Mouse (Mus musculus) small intestine, adult 2 months (tissue): ENCODE data around the gene Anks4b. TPM values are rescaled to one million over a fixed set of nuclear protein-coding genes. Genes with fewer than 3 reads are reported as not detected.

Experiments
- H3K27ac ChIP-seq: fragments of 200-500 bp; 2 replicates; pipeline ENCODE4 v1.5.1; 2012; ENCODE audit warnings: low read depth, low read length, control low read depth, inconsistent platforms; ENCODE audit not compliant: insufficient read depth
- H3K27me3 ChIP-seq: fragments of 200-500 bp; 2 replicates; pipeline ENCODE4 v1.6.1; 2012; ENCODE audit warnings: mild to moderate bottlenecking, moderate library complexity, low read length, inconsistent platforms; ENCODE audit not compliant: control insufficient read depth, insufficient read depth
- H3K36me3 ChIP-seq: fragments of 200-500 bp; 2 replicates; pipeline ENCODE4 v1.6.1; 2012; ENCODE audit warnings: mild to moderate bottlenecking, low read length, control low read depth, inconsistent platforms; ENCODE audit not compliant: control insufficient read depth, insufficient read depth
- H3K4me1 ChIP-seq: fragments of 200-500 bp; 2 replicates; pipeline ENCODE4 v1.6.1; 2012; ENCODE audit warnings: low read length, inconsistent platforms, mixed read lengths; ENCODE audit not compliant: control insufficient read depth, insufficient read depth, insufficient read length
- H3K4me3 ChIP-seq: fragments of 200-500 bp; 2 replicates; pipeline ENCODE4 v1.5.1; 2012; ENCODE audit warnings: low read depth, mild to moderate bottlenecking, control low read depth, inconsistent platforms, low read length, moderate library complexity
- CTCF ChIP-seq: fragments of 200-500 bp; IDR thresholded peaks from 2 replicates; pipeline ENCODE4 v1.5.1; 2012; ENCODE audit warnings: low read depth, mild to moderate bottlenecking, control low read depth, inconsistent platforms, low read length, moderate library complexity, mixed read lengths; ENCODE audit not compliant: insufficient replicate concordance, insufficient read length; ENCODE audit errors: extremely low read depth
- POLR2A ChIP-seq: fragments of 200-500 bp; IDR thresholded peaks from 2 replicates; pipeline ENCODE4 v1.6.1; 2012; ENCODE audit warnings: low read depth, mild to moderate bottlenecking, control low read depth, inconsistent platforms, low read length, moderate library complexity
- WGBS: fragments of 180-500 bp; shearing (Covaris S2); methylation state at CpG from one replicate; pipeline ENCODE4 v1.1.7; 2018; 5-methylcytosine and 5-hydroxymethylcytosine counted together
- polyA plus RNA-seq: library from polyadenylated mRNA; depleted of rRNA; stranded (reverse); fragments of >200 nt; gene quantifications from 2 replicates; pipeline ENCODE4 v1.2.3, GENCODE M21; 2012

The Anks4b gene
- polyA plus RNA-seq, 1 experiment: 20.9 TPM

GRCm38 (mm10) chr7:120174723-120175504 lies 1.3 kb downstream of the Anks4b start:
- WGBS: 25% methylated on average over 11 of the region's 11 CpGs
- Histone ChIP-seq H3K4me3 (peak overlapping the region; percentile 64), H3K27me3 (no peaks in the 10 kb centered on the region), H3K4me1 (peaks cover 2% of the 10 kb centered on the region; the same call in 1 of the 2 replicates), H3K27ac (peak overlapping the region; percentile 99), H3K36me3 (peaks cover 15% of the 10 kb centered on the region)
- TF ChIP-seq CTCF (no peak), POLR2A (peak; percentile 60; the same call in 1 of the 2 replicates)

GRCm38 (mm10) chr7:120177611-120178010 lies 4.0 kb downstream of the Anks4b start:
- WGBS: 44% methylated on average over 3 of the region's 3 CpGs
- Histone ChIP-seq H3K27me3 (no peaks in the 10 kb centered on the region), H3K27ac (no peak overlapping the region), H3K4me1 (peaks cover 6% of the 10 kb centered on the region; the same call in 1 of the 2 replicates), H3K4me3 (no peak overlapping the region), H3K36me3 (peaks cover 31% of the 10 kb centered on the region)
- no peak for TF ChIP-seq POLR2A
- TF ChIP-seq CTCF: no peak

GRCm38 (mm10) chr7:120178935-120179334 lies 5.3 kb downstream of the Anks4b start:
- no peaks in the 10 kb centered on the region for H3K27me3 ChIP-seq
- TF ChIP-seq CTCF (no peak), POLR2A (no peak)
- WGBS: 37% methylated on average over 2 of the region's 2 CpGs
- H3K36me3 ChIP-seq: peaks cover 43% of the 10 kb centered on the region
- H3K27ac ChIP-seq: no peak overlapping the region
- peaks cover 7% of the 10 kb centered on the region; the same call in 1 of the 2 replicates for H3K4me1 ChIP-seq
- no peak overlapping the region for H3K4me3 ChIP-seq

GRCm38 (mm10) chr7:120180547-120180946 lies 6.9 kb downstream of the Anks4b start:
- H3K27ac ChIP-seq: no peak overlapping the region
- TF ChIP-seq CTCF: no peak
- TF ChIP-seq POLR2A: no peak
- WGBS: 65% methylated on average over 5 of the region's 5 CpGs
- H3K27me3 ChIP-seq: no peaks in the 10 kb centered on the region
- H3K4me1 ChIP-seq: peaks cover 8% of the 10 kb centered on the region; the same call in 1 of the 2 replicates
- H3K36me3 ChIP-seq: peaks cover 53% of the 10 kb centered on the region
- H3K4me3 ChIP-seq: 0 out of 2 replicates have a peak overlapping the region, but pooled peaks have one; percentile 24

- peaks cover 53% of the 10 kb centered on the region for H3K36me3 ChIP-seq
- H3K27me3 ChIP-seq: no peaks in the 10 kb centered on the region
- 91% methylated on average over 4 of the region's 4 CpGs for WGBS
Observed at GRCm38 (mm10) chr7:120181401-120182230, 8.0 kb downstream of the Anks4b start.

GRCm38 (mm10) chr7:120182891-120183290 lies 9.2 kb downstream of the Anks4b start:
- no peak overlapping the region for H3K27ac ChIP-seq
- no peaks in the 10 kb centered on the region for H3K27me3 ChIP-seq
- H3K4me3 ChIP-seq: no peak overlapping the region
- TF ChIP-seq CTCF (no peak), POLR2A (no peak)
- peaks cover 52% of the 10 kb centered on the region for H3K36me3 ChIP-seq
- H3K4me1 ChIP-seq: peaks cover 17% of the 10 kb centered on the region; the same call in 1 of the 2 replicates

More at GRCm38 (mm10) chr7:120181401-120182230, 8.0 kb downstream of the Anks4b start:
- Histone ChIP-seq H3K4me3 (no peak overlapping the region), H3K27ac (no peak overlapping the region), H3K4me1 (peaks cover 13% of the 10 kb centered on the region; the same call in 1 of the 2 replicates)
- no peak for TF ChIP-seq CTCF

GRCm38 (mm10) chr7:120188946-120189345 lies 15.3 kb downstream of the Anks4b start:
- TF ChIP-seq POLR2A: no peak
- TF ChIP-seq CTCF: no peak
- Histone ChIP-seq H3K27me3 (no peaks in the 10 kb centered on the region), H3K4me3 (no peak overlapping the region), H3K36me3 (peaks cover 13% of the 10 kb centered on the region), H3K27ac (peak overlapping the region; percentile 90), H3K4me1 (peaks cover 25% of the 10 kb centered on the region)
- 46% methylated on average over 5 of the region's 5 CpGs for WGBS
